In the genomic region with DNA sequence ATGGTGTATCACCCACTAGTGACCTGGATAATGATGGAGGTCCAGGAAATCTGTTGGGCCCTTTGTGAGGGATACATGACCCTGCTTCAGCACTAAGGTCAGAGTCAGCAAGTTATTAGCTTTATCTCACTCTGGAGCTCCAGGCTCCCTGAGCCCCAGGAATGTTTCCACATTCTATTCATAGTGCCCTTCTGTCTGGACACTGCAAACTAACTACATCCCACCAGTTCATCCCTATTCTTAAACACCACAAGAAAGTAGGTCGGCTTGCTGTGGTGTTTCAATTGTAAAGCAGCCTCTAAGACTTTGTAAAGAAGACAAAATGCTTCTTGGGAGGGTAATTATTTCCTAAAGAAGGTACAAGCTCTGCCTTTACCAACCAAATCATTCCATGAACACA, we compare ENCODE assay signal across 18 mouse cellular contexts.
"Had no signal": no experiment of that assay in that cellular context is flagged by ENCODE, and none has a peak within 500 bp of the region (broad histone marks: within the 10 kb centered on the region; RNA-seq: fewer than 3 reads in every experiment).

No protein-coding gene starts in this region.

- H3K4me1 ChIP-seq: midbrain, embryonic 10.5 days; midbrain, embryonic 12.5 days; neural tube, embryonic 13.5 days; neural tube, embryonic 15.5 days had no signal

- H3K9me3 ChIP-seq: midbrain, embryonic 10.5 days; midbrain, embryonic 12.5 days; neural tube, embryonic 13.5 days; neural tube, embryonic 15.5 days had no signal

- H3K4me2 ChIP-seq: lung, embryonic 14.5 days; midbrain, embryonic 12.5 days; neural tube, embryonic 13.5 days; neural tube, embryonic 15.5 days had no signal

- H3K4me3 ChIP-seq: midbrain, embryonic 10.5 days; midbrain, embryonic 12.5 days; myocyte; neural tube, embryonic 13.5 days; neural tube, embryonic 15.5 days had no signal

- H3K27me3 ChIP-seq: midbrain, embryonic 12.5 days; neural tube, embryonic 13.5 days; neural tube, embryonic 15.5 days had no signal

- ATAC-seq: midbrain, embryonic 16.5 days had no signal

- H3K36me3 ChIP-seq: midbrain, embryonic 10.5 days; midbrain, embryonic 12.5 days; neural tube, embryonic 13.5 days; neural tube, embryonic 15.5 days had no signal

- H3K9ac ChIP-seq: lung, embryonic 14.5 days; midbrain, embryonic 12.5 days; neural tube, embryonic 13.5 days; neural tube, embryonic 15.5 days had no signal

- DNase-seq: lung, adult 18-20 months; lung, embryonic 14.5 days; lung, postnatal 10 days; lung, postnatal 4 days; midbrain, embryonic 14.5 days; right cerebral cortex, adult 18-20 months; right cerebral cortex, postnatal 25 days; right cerebral cortex, postnatal 4 days; spleen, adult 18-20 months; thymus, adult 18-20 months; thymus, postnatal 14 days; thymus, postnatal 36 days had no signal

- H3K27ac ChIP-seq: midbrain, embryonic 10.5 days; midbrain, embryonic 12.5 days; neural tube, embryonic 13.5 days; neural tube, embryonic 15.5 days had no signal
